14 mouse cellular contexts compared by ENCODE assay signal in genomic region chr10:101544203-101544602, GRCm38 (mm10).
"Had no signal": no experiment of that assay in that cellular context is flagged by ENCODE, and none has a peak within 500 bp of the region (broad histone marks: within the 10 kb centered on the region; RNA-seq: fewer than 3 reads in every experiment).

No protein-coding gene starts in this region.

- H3K27ac ChIP-seq: midbrain, embryonic 10.5 days; midbrain, embryonic 12.5 days; neural tube, embryonic 12.5 days had no signal

- H3K4me3 ChIP-seq: midbrain, embryonic 10.5 days; midbrain, embryonic 12.5 days; myocyte; neural tube, embryonic 12.5 days had no signal

- H3K36me3 ChIP-seq: midbrain, embryonic 10.5 days; midbrain, embryonic 12.5 days; neural tube, embryonic 12.5 days had no signal

- H3K4me2 ChIP-seq: lung, embryonic 14.5 days; midbrain, embryonic 12.5 days; neural tube, embryonic 12.5 days had no signal

- DNase-seq: lung, adult 18-20 months; lung, embryonic 14.5 days; lung, postnatal 10 days; lung, postnatal 4 days; midbrain, embryonic 14.5 days; right cerebral cortex, postnatal 14 days; thymus, adult 18-20 months; thymus, postnatal 14 days; thymus, postnatal 36 days had no signal

- H3K27me3 ChIP-seq: midbrain, embryonic 12.5 days; neural tube, embryonic 12.5 days had no signal

- H3K4me1 ChIP-seq: midbrain, embryonic 10.5 days; midbrain, embryonic 12.5 days; neural tube, embryonic 12.5 days had no signal

- ATAC-seq: midbrain, embryonic 16.5 days had no signal

- H3K9ac ChIP-seq: lung, embryonic 14.5 days; midbrain, embryonic 12.5 days; neural tube, embryonic 12.5 days had no signal

- H3K9me3 ChIP-seq: midbrain, embryonic 10.5 days; midbrain, embryonic 12.5 days; neural tube, embryonic 12.5 days had no signal
